Mouse (Mus musculus) hindbrain, embryonic 16.5 days (tissue): ENCODE measurements around the gene Snx7. TPM values are rescaled to one million over a fixed set of nuclear protein-coding genes. Genes with fewer than 3 reads are reported as not detected.

Source experiments
- ATAC-seq: fragments of 200-750 bp; cut with Nextera tagmentation; 2 replicates; pipeline ENCODE4 v1.8.0; 2017; ENCODE audit warnings: moderate TSS enrichment, moderate library complexity
- H3K27ac ChIP-seq: fragments of 300-500 bp; sonication (generic); 2 replicates; pipeline ENCODE4 v1.5.1; 2014; ENCODE audit warnings: low read depth, mild to moderate bottlenecking, control low read depth, low read length, moderate library complexity
- H3K27me3 ChIP-seq: fragments of 300-500 bp; sonication (generic); replicated peaks from 2 replicates; pipeline ENCODE4 v1.6.1; 2014; ENCODE audit warnings: low read length; ENCODE audit not compliant: control insufficient read depth, insufficient read depth
- H3K36me3 ChIP-seq: fragments of 300-500 bp; sonication (generic); 2 replicates; pipeline ENCODE4 v1.6.1; 2014; ENCODE audit warnings: mild to moderate bottlenecking, low read length, moderate library complexity, mixed read lengths; ENCODE audit not compliant: control insufficient read depth, insufficient read depth
- H3K4me1 ChIP-seq: fragments of 300-500 bp; sonication (generic); 2 replicates; pipeline ENCODE4 v1.6.1; 2014; ENCODE audit warnings: low read depth, low read length; ENCODE audit not compliant: control insufficient read depth, insufficient read depth
- H3K4me2 ChIP-seq: fragments of 300-500 bp; sonication (generic); 2 replicates; pipeline ENCODE4 v1.6.1; 2014; ENCODE audit warnings: mild to moderate bottlenecking, low read length, control low read depth, moderate library complexity
- H3K4me3 ChIP-seq: fragments of 300-500 bp; sonication (generic); 2 replicates; pipeline ENCODE4 v1.5.1; 2014; ENCODE audit warnings: mild to moderate bottlenecking, low read length, control low read depth, moderate library complexity
- H3K9ac ChIP-seq: fragments of 300-500 bp; sonication (generic); 2 replicates; pipeline ENCODE4 v1.6.1; 2014; ENCODE audit warnings: low read depth, mild to moderate bottlenecking, control low read depth, low read length, moderate library complexity
- H3K9me3 ChIP-seq: fragments of 300-500 bp; sonication (generic); 2 replicates; pipeline ENCODE4 v1.6.1; 2014; ENCODE audit warnings: mild to moderate bottlenecking, low read length, moderate library complexity; ENCODE audit not compliant: control insufficient read depth
- WGBS: fragments of 180-500 bp; shearing (Covaris S2); extraction: QIAGEN DNeasy Blood & Tissue Kit; methylation state at CpG from one replicate; pipeline ENCODE4 v1.1.7; 2014; 5-methylcytosine and 5-hydroxymethylcytosine counted together
- polyA plus RNA-seq: library from polyadenylated mRNA; unstranded; fragments of >200 nt; fragmentation: Nextera tagmentation; extraction: Ambion mirVana; gene quantifications from 2 replicates; pipeline ENCODE4 v1.2.1, GENCODE M21; 2015

Gene Snx7
- 11.4 and 12.6 TPM in 2 replicates for polyA plus RNA-seq

DNA sequence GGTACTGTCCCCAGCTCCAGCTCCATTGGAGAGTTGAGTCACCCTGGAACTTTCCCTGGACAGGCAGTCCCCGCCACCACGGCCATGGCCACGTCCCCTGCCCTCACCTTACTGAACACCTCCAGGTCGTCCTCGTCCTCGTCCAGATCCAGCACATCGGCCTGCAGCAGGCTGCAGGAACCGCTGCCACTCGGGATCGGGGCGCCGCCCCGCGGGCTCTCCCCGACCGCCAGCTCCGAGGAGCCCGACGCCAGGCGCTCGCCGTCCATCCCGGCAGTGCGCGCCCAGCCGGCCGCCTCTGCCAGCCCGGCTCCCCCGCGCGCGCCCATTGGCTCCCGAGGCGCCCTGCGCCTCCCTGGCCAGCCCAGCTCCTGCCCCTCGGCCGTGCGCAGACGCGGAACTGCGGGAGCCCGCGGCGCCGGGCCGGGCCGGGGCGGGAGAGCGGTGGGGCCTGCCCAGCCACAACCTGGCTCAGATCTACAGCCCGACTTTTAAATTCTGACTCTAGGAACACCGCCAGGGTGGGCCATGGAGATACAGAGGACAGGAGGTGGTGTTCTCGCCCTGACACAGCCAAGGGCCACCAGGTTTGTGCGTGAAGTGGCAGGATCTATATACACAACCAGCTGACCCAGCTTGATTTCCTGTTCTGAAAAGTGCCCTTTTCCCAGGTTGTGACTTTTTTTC lies at the start of gene Snx7:
Gene Snx7, minus strand, starts transcription at position 300 of the 687 bp plus-strand sequence.
- under 1% methylated on average over 52 of the region's 53 CpGs for WGBS
- ATAC-seq: peak; percentile 100

DNA sequence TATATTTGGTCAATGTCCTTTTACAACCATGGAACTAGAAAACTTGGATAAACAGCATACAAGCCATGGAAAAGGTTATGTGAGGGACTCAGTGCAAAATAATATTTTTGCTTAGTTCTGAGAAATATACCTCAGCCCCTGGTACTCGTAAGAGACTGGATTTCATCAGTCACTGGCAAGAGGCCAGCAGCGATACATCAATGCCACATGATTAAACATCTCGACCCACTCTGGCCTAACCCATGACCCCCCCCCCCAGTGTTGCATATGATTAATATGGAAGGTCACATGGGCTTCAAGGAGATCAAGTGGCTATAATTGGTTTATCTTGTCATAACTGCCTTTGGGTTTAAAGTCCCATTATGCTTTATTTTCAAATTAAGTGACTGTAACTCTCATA lies 46.7 kb upstream of the Snx7 start:
- H3K27ac ChIP-seq: no peak overlapping the region
- H3K36me3 ChIP-seq: no peaks in the 10 kb centered on the region
- WGBS: 60% methylated on average over 3 of the region's 3 CpGs
- ATAC-seq: no peak
- H3K4me1 ChIP-seq: no peaks in the 10 kb centered on the region
- no peak overlapping the region for H3K4me3 ChIP-seq
- no peak overlapping the region for H3K4me2 ChIP-seq
- no peaks in the 10 kb centered on the region for H3K9me3 ChIP-seq
- H3K9ac ChIP-seq: no peak overlapping the region
- no peaks in the 10 kb centered on the region for H3K27me3 ChIP-seq

More for the DNA sequence above, at the start of gene Snx7:
- H3K27me3 ChIP-seq: no peaks in the 10 kb centered on the region
- no peaks in the 10 kb centered on the region for H3K36me3 ChIP-seq
- H3K4me3 ChIP-seq: peak within 1 kb of the TSS; percentile 60
- H3K9ac ChIP-seq: peak within 1 kb of the TSS; percentile 73
- H3K9me3 ChIP-seq: no peaks in the 10 kb centered on the region
- peak within 1 kb of the TSS; percentile 79 for H3K4me2 ChIP-seq
- peak within 1 kb of the TSS; percentile 48 for H3K27ac ChIP-seq
- H3K4me1 ChIP-seq: peaks cover 4% of the 10 kb centered on the region

DNA sequence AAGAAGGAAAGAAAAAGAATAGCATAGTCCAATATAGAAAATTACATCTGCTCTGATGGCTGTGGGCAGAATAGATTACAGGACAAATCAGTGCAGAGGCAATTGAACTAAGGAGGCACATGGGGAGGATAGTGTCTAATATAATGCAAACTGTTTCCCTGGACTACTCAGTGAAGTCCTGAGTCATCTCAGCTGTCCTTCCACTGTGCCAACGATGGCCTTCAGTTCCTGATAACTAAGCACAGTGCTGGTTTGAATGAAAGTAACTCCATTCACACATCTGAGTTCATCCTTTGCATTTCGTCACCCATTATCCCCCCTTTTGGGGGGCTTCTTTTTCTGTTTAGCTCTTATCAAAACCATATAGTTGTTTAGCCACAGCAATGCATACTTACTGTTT lies 25.0 kb upstream of the Snx7 start:
- no peaks in the 10 kb centered on the region for H3K36me3 ChIP-seq
- H3K27ac ChIP-seq: no peak overlapping the region
- H3K4me3 ChIP-seq: no peak overlapping the region
- H3K27me3 ChIP-seq: no peaks in the 10 kb centered on the region
- H3K9me3 ChIP-seq: no peaks in the 10 kb centered on the region
- no peak for ATAC-seq
- H3K9ac ChIP-seq: no peak overlapping the region
- WGBS: 84% methylated on average over 2 of the region's 2 CpGs
- no peaks in the 10 kb centered on the region for H3K4me1 ChIP-seq
- H3K4me2 ChIP-seq: no peak overlapping the region

DNA sequence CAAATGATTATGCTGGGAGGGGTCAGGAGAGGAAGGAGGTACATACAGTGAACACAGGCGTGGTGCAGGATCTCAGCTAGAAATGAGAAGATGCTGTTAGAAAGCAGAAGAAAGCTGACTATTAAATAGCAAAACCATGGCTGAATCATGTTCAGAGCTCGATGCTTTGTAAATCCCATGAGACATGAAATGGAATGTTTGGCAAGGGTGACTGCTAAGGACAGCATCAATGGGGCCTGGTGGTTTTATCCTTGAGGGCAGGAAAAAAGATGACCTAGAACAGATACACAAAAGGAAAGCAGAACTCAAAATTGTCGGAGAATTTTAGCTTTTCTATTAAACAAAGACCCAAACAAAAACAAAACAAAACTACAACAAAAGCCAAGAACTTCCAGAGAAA lies 6.7 kb upstream of the Snx7 start:
- Histone ChIP-seq H3K9ac (no peak overlapping the region), H3K4me2 (no peak overlapping the region), H3K36me3 (no peaks in the 10 kb centered on the region), H3K4me1 (no peaks in the 10 kb centered on the region), H3K4me3 (no peak overlapping the region), H3K9me3 (no peaks in the 10 kb centered on the region), H3K27me3 (no peaks in the 10 kb centered on the region), H3K27ac (no peak overlapping the region)
- no peak for ATAC-seq
- 87% methylated on average over 3 of the region's 3 CpGs for WGBS

DNA sequence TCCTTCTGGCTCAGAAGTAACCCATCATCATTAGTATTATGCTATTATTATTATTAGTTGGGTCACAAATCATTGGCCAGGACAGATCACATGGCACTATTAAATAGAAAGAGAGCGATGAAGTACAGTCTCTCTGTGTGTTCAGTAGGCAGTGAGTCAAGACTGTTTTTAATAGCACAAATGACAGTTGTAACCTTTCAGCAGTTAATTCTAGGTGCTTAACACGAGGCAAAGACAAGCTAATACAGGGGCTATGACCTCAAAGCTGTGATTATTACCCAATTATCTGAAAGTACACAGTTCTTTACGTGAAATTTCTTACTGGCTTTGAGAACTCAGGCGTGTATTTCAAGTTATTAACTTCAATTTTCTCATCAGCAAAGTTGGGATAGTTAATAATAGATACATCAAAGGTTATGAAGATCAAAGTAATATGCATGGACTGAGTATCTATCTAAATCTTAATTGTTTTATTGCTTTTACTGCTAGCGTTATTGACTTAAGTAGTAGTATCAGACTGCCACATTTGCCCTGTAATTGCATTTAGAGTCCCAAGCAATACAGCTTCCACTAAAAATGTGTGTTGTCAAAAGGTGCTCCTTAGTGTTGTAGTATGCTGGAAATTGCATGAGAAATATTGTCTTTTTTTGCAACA lies 4.6 kb upstream of the Snx7 start:
- no peak overlapping the region for H3K4me2 ChIP-seq
- peaks cover 4% of the 10 kb centered on the region for H3K4me1 ChIP-seq
- no peak for ATAC-seq
- no peaks in the 10 kb centered on the region for H3K27me3 ChIP-seq
- no peaks in the 10 kb centered on the region for H3K36me3 ChIP-seq
- no peaks in the 10 kb centered on the region for H3K9me3 ChIP-seq
- H3K27ac ChIP-seq: no peak overlapping the region
- WGBS: 78% methylated on average over 5 of the region's 5 CpGs
- H3K9ac ChIP-seq: no peak overlapping the region
- H3K4me3 ChIP-seq: no peak overlapping the region

DNA sequence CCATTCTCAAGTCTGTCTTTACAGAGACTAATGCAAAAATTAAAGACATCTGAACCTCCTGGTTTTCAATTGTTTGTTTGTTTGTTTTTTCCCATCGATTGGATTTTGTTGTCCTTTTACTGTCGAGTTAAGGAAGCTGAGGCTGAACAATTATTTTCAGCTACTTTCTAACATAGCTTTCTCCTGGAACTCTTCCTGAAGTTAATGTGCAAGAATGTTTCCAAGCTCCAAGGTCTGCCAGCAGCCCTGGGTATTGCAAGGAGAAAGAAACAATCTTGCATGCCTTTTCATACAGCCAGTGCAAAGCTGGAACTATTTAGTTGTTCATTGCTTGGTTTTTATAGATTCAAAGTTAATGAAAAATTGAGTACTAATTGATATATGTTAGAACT lies 584 bp upstream of the Snx7 start:
- Histone ChIP-seq H3K4me1 (peaks cover 4% of the 10 kb centered on the region), H3K4me2 (peak overlapping the region; percentile 79), H3K36me3 (no peaks in the 10 kb centered on the region), H3K4me3 (peak overlapping the region; percentile 60), H3K27me3 (no peaks in the 10 kb centered on the region), H3K9me3 (no peaks in the 10 kb centered on the region), H3K9ac (peak overlapping the region; percentile 73), H3K27ac (no peak overlapping the region; the same call in 1 of the 2 replicates)
- no peak for ATAC-seq
- 27% methylated on average over 2 of the region's 2 CpGs for WGBS

DNA sequence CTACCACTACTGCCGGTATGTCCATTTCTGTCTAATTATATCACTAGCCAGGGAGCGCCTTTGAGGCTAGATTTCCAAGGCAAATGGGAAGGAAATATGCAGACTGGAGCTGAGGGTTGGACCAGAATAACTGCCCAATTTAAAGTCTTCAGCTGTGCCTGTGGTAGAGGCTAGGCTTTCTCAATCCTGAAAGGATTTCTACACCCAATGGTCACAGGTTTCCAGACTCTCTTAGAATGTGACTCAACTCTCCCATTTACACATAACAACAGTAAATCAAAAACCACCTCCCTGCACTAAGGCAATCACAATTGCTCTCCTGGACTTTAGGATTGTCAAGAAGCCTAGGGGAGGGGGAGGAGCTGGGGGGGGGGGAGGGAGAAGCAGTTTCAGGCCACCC lies 645 bp downstream of the Snx7 start:
- H3K9ac ChIP-seq: peak overlapping the region; percentile 73
- ATAC-seq: no peak
- H3K9me3 ChIP-seq: no peaks in the 10 kb centered on the region
- H3K4me2 ChIP-seq: peak overlapping the region; percentile 79
- peak overlapping the region; percentile 60 for H3K4me3 ChIP-seq
- H3K27me3 ChIP-seq: no peaks in the 10 kb centered on the region
- no peaks in the 10 kb centered on the region for H3K36me3 ChIP-seq
- H3K27ac ChIP-seq: no peak overlapping the region
- peaks cover 4% of the 10 kb centered on the region for H3K4me1 ChIP-seq
- 69% methylated on average over 2 of the region's 2 CpGs for WGBS

DNA sequence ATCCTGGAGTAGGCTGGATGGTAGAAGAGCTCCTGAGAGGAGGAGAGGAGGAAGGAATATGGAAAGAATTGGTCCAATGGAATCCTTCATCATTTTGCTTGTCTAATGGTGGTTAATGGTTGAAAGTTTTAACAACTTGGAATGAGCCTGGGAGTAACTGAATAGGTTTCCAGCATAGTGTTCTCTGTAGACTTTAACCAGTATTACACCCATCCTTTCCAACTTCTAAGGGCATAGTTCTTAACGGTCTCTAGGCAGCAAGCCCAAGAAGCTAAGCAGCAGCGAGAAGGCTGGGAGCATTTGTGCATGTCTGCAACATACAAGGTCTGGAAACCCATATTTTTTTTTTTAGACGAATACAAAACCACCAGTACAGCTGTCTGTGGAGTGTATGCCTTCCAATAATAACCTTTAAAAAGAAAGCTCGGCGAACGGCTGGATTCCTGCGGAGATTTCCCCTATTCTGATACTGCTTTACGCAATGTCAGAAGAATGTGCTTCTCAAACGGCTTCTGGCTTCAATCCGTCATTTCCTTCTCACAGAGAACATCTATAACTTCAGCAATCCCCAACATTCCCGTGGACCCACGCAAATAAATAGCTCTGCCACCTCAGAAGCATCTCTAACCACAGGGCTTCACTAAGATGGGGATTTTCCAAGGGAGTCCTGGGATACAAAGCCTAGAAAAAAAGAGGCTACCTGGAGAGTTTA lies 1.9 kb downstream of the Snx7 start:
- no peak for ATAC-seq
- H3K4me3 ChIP-seq: no peak overlapping the region
- H3K27ac ChIP-seq: no peak overlapping the region
- WGBS: 64% methylated on average over 12 of the region's 12 CpGs
- H3K27me3 ChIP-seq: no peaks in the 10 kb centered on the region
- no peak overlapping the region; the same call in 1 of the 2 replicates for H3K4me2 ChIP-seq
- no peaks in the 10 kb centered on the region for H3K36me3 ChIP-seq
- no peaks in the 10 kb centered on the region for H3K9me3 ChIP-seq
- peaks cover 4% of the 10 kb centered on the region for H3K4me1 ChIP-seq
- no peak overlapping the region for H3K9ac ChIP-seq

DNA sequence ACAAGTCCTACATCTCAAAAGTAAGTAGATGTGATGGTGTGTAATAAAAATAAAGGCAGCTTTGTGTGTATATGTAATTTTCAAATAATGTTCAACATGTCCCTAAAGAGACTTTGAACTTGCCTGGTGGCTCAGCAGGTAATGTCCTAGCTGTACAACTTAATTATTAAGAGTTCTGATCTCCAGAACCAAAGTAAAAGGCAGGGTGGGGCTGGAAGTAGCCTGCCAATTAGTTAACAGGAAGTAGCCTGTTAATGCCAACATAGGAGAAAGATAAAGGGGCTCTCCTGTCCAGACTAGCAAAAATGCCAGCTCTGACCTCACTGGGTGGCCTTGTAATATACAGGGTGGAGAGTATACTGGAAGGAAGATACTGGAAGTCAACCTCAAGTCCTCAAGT lies 3.1 kb downstream of the Snx7 start:
- no peak overlapping the region for H3K4me3 ChIP-seq
- peaks cover 4% of the 10 kb centered on the region for H3K4me1 ChIP-seq
- H3K9ac ChIP-seq: no peak overlapping the region
- no peak overlapping the region for H3K4me2 ChIP-seq
- no peaks in the 10 kb centered on the region for H3K36me3 ChIP-seq
- H3K27ac ChIP-seq: no peak overlapping the region
- no peaks in the 10 kb centered on the region for H3K9me3 ChIP-seq
- no peaks in the 10 kb centered on the region for H3K27me3 ChIP-seq
- no peak for ATAC-seq
